Mouse (Mus musculus) cortical plate, adult 2 months (tissue): ENCODE measurements at regions not wholly inside any gene's neighbourhood (a gene's known extent, or its start where the extent isn't known, plus 50 kb on each side); places are given as distances from the start of the nearest gene placed in this dataset.

ENCODE experiments used
- H3K27ac ChIP-seq: fragments of 200-500 bp; 2 replicates; pipeline ENCODE4 v1.5.1; 2012; ENCODE audit warnings: low read length, control low read depth, inconsistent platforms; ENCODE audit not compliant: insufficient read depth
- H3K4me1 ChIP-seq: fragments of 200-500 bp; 2 replicates; pipeline ENCODE4 v1.6.1; 2011; ENCODE audit warnings: low read length; ENCODE audit not compliant: control insufficient read depth, insufficient read depth
- H3K4me3 ChIP-seq: fragments of 200-500 bp; 2 replicates; pipeline ENCODE4 v1.5.1; 2011; ENCODE audit warnings: mild to moderate bottlenecking, low read length, control low read depth; ENCODE audit not compliant: insufficient read depth
- CTCF ChIP-seq: fragments of 200-500 bp; IDR thresholded peaks from 2 replicates; pipeline ENCODE4 v1.5.1; 2011; ENCODE audit warnings: mild to moderate bottlenecking, control low read depth, low read length; ENCODE audit not compliant: insufficient read depth; ENCODE audit errors: extremely low read depth
- POLR2A ChIP-seq: fragments of 200-500 bp; IDR thresholded peaks from 2 replicates; pipeline ENCODE4 v1.6.1; 2011; ENCODE audit warnings: mild to moderate bottlenecking, low read length, control low read depth; ENCODE audit not compliant: insufficient read depth; ENCODE audit errors: extremely low read depth

- TF ChIP-seq CTCF (no peak), POLR2A (no peak)
- Histone ChIP-seq H3K4me1 (no peaks in the 10 kb centered on the region), H3K27ac (no peak overlapping the region), H3K4me3 (no peak overlapping the region)
These were observed 57.0 kb downstream of the Rgs2 start for GRCm38 (mm10) chr1:143946933-143947332.

GRCm38 (mm10) chr1:143941465-143941864 is 62.5 kb downstream of the Rgs2 start:
- no peak for TF ChIP-seq POLR2A
- Histone ChIP-seq H3K27ac (no peak overlapping the region), H3K4me1 (no peaks in the 10 kb centered on the region; the same call in 1 of the 2 replicates), H3K4me3 (no peak overlapping the region)

- Histone ChIP-seq H3K4me3 (no peak overlapping the region), H3K4me1 (no peaks in the 10 kb centered on the region; the same call in 1 of the 2 replicates), H3K27ac (0 out of 2 replicates have a peak overlapping the region, but pooled peaks have one; percentile 79)
- TF ChIP-seq POLR2A (no peak), CTCF (no peak)
These were observed 64.5 kb downstream of the Rgs2 start for GRCm38 (mm10) chr1:143939511-143939910.

- no peak overlapping the region for H3K4me3 ChIP-seq
- H3K4me1 ChIP-seq, result no peaks in the 10 kb centered on the region; the same call in 1 of the 2 replicates
- TF ChIP-seq CTCF, result no peak
- TF ChIP-seq POLR2A, result no peak
- H3K27ac ChIP-seq, result no peak overlapping the region
These were observed 65.4 kb downstream of the Rgs2 start for GRCm38 (mm10) chr1:143938569-143938968.

GRCm38 (mm10) chr1:143930798-143931197 is 73.2 kb downstream of the Rgs2 start:
- no peak for TF ChIP-seq CTCF
- H3K4me1 ChIP-seq, result no peaks in the 10 kb centered on the region; the same call in 1 of the 2 replicates
- no peak overlapping the region for H3K4me3 ChIP-seq
- H3K27ac ChIP-seq, result no peak overlapping the region

- H3K27ac ChIP-seq, result no peak overlapping the region
- H3K4me3 ChIP-seq, result no peak overlapping the region
- TF ChIP-seq CTCF (no peak), POLR2A (no peak)
- no peaks in the 10 kb centered on the region; the same call in 1 of the 2 replicates for H3K4me1 ChIP-seq
These were observed 74.3 kb downstream of the Rgs2 start for GRCm38 (mm10) chr1:143929567-143930165.

- TF ChIP-seq POLR2A (no peak), CTCF (no peak)
- no peak overlapping the region for H3K27ac ChIP-seq
- no peak overlapping the region for H3K4me3 ChIP-seq
- peaks cover 2% of the 10 kb centered on the region; the same call in 1 of the 2 replicates for H3K4me1 ChIP-seq
These were observed 81.5 kb downstream of the Rgs2 start for GRCm38 (mm10) chr1:143922499-143922898.

GRCm38 (mm10) chr1:143920256-143920655 is 83.7 kb downstream of the Rgs2 start:
- peaks cover 3% of the 10 kb centered on the region for H3K4me1 ChIP-seq
- no peak overlapping the region for H3K4me3 ChIP-seq
- TF ChIP-seq POLR2A (no peak), CTCF (no peak)
- H3K27ac ChIP-seq, result no peak overlapping the region

GRCm38 (mm10) chr1:143918949-143919348 is 85.0 kb downstream of the Rgs2 start:
- TF ChIP-seq POLR2A (no peak), CTCF (no peak)
- Histone ChIP-seq H3K4me1 (peaks cover 3% of the 10 kb centered on the region), H3K4me3 (no peak overlapping the region), H3K27ac (peak overlapping the region; percentile 7; the same call in 1 of the 2 replicates)

GRCm38 (mm10) chr1:143918146-143918774 is 85.7 kb downstream of the Rgs2 start:
- Histone ChIP-seq H3K27ac (peak overlapping the region; percentile 48; the same call in 1 of the 2 replicates), H3K4me1 (peaks cover 3% of the 10 kb centered on the region), H3K4me3 (no peak overlapping the region)
- TF ChIP-seq POLR2A (no peak), CTCF (no peak)
